Mouse (Mus musculus) testis, adult 2 months (tissue): ENCODE measurements around the gene Cdiptos. TPM values are rescaled to one million over a fixed set of nuclear protein-coding genes. Genes with fewer than 3 reads are reported as not detected.

Experiments
- H3K27ac ChIP-seq: fragments of 200-500 bp; 2 replicates; pipeline ENCODE4 v1.5.1; 2012; ENCODE audit warnings: low read depth, low read length; ENCODE audit not compliant: control insufficient read depth, insufficient read depth
- H3K27me3 ChIP-seq: fragments of 200-500 bp; 2 replicates; pipeline ENCODE4 v1.6.1; 2012; ENCODE audit warnings: mild to moderate bottlenecking, low read length, moderate library complexity; ENCODE audit not compliant: control insufficient read depth, insufficient read depth
- H3K36me3 ChIP-seq: fragments of 200-500 bp; 2 replicates; pipeline ENCODE4 v1.6.1; 2012; ENCODE audit warnings: mild to moderate bottlenecking, low read length; ENCODE audit not compliant: control insufficient read depth, insufficient read depth
- H3K4me1 ChIP-seq: fragments of 200-500 bp; 2 replicates; pipeline ENCODE4 v1.6.1; 2012; ENCODE audit warnings: low read length; ENCODE audit not compliant: control insufficient read depth, insufficient read depth
- H3K4me3 ChIP-seq: fragments of 200-500 bp; 2 replicates; pipeline ENCODE4 v1.5.1; 2012; ENCODE audit warnings: low read depth, mild to moderate bottlenecking, low read length, moderate library complexity, mixed read lengths; ENCODE audit not compliant: control insufficient read depth
- CTCF ChIP-seq: fragments of 200-500 bp; IDR thresholded peaks from 2 replicates; pipeline ENCODE4 v1.5.1; 2012; ENCODE audit warnings: low read depth, mild to moderate bottlenecking, inconsistent platforms, low read length, moderate library complexity; ENCODE audit not compliant: control insufficient read depth, insufficient read depth, insufficient replicate concordance
- POLR2A ChIP-seq: fragments of 200-500 bp; IDR thresholded peaks from 2 replicates; pipeline ENCODE4 v1.6.1; 2012; ENCODE audit warnings: low read depth, mild to moderate bottlenecking, inconsistent platforms, low read length, moderate library complexity; ENCODE audit not compliant: control insufficient read depth
- polyA plus RNA-seq: library from polyadenylated mRNA; depleted of rRNA; stranded (reverse); fragments of >200 nt; gene quantifications from 2 replicates; pipeline ENCODE4 v1.2.3, GENCODE M21; 2012

Cdiptos gene
- polyA plus RNA-seq, 1 experiment: 822 TPM

DNA sequence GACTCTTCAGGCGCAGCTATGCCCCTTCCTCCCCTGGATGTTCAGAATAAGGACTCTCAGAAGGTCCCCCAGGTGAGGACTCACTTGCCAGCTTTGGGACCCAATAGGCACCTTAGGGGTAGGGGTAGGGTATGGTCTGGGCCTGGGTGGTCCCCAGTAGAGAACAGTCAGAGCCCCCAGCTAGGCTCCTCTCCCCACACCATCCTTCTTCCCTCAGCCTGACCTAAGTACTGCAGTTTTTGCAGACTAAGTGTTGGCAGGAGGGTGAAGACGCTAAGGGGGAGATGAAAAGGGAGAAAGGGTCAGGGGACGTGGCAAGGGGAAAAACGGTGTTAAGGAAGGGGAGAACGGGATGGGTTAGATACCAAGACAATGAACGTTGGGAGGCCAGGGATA is 42.0 kb upstream of the Cdiptos start:
- Histone ChIP-seq H3K27ac (no peak overlapping the region), H3K36me3 (0 out of 2 replicates have a peak, but pooled peaks cover 1% of the 10 kb centered on the region), H3K4me3 (no peak overlapping the region), H3K4me1 (peaks cover 25% of the 10 kb centered on the region), H3K27me3 (no peaks in the 10 kb centered on the region)
- TF ChIP-seq POLR2A: no peak
- no peak for TF ChIP-seq CTCF

DNA sequence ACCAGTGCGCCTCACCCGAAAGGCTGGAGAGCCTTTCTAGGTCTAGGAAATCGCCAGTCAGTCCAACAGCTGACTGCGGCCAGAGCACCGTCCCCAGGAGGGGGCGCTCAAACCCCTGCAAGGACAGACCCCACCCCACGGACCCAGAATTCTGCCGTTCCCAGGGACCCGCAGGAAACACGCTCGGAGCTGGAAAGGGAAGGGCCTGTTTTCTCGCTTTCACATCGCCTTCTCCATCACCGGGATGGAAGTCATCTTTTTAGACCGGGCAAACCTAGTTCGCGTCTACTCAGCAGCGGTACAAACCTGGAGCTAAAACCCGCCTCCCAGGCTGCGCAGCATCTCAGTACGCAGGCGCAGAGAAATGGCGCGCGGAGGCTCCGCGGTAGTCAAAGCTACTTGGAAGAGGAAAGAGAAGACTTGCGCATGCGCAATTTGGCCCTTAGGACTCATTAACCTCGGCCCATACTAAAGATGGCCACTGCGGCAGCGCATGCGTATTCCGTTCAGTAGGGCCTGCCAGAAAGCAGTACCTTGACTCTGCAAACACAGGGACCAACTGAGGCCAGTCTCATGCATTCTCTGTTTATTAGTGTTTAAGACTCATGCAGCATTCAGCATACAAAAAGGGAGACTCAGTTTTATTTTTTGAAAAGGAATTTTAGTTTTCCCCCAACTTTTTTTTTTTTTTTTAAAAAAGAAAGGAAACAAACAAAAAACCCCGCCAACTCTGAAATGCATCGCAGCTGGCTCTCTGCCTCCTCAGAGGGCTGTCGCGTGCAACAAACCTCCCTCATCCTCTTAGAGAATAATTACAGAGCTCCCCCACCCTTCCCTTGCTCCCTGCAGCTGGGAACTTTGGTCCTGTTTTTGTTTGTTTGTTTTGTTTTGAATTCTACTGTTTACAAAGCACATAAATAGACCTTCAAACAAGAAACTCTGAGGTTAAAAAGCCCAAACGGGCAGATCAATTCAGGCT is 41.4 kb upstream of the Cdiptos start, which contains the start of gene Pagr1a:
Gene Pagr1a (minus strand): TSS at position 382 of the 979 bp plus-strand sequence.
- H3K36me3 ChIP-seq: 0 out of 2 replicates have a peak, but pooled peaks cover 1% of the 10 kb centered on the region

GRCm38 (mm10) chr7:127016486-127016938 is 40.6 kb upstream of the Cdiptos start:
- Histone ChIP-seq H3K36me3 (0 out of 2 replicates have a peak, but pooled peaks cover 1% of the 10 kb centered on the region), H3K27me3 (no peaks in the 10 kb centered on the region), H3K4me1 (peaks cover 21% of the 10 kb centered on the region), H3K27ac (peak overlapping the region; percentile 83), H3K4me3 (peak overlapping the region; percentile 87)
- TF ChIP-seq CTCF (no peak), POLR2A (no peak)

More for the DNA sequence above, 41.4 kb upstream of the Cdiptos start, which contains the start of gene Pagr1a:
- peak within 1 kb of the TSS; percentile 87 for H3K4me3 ChIP-seq
- peak within 1 kb of the TSS; percentile 83 for H3K27ac ChIP-seq
- TF ChIP-seq POLR2A (peak; percentile 83), CTCF (peak; percentile 68)
- peaks cover 22% of the 10 kb centered on the region for H3K4me1 ChIP-seq
- no peaks in the 10 kb centered on the region for H3K27me3 ChIP-seq

DNA sequence TGATC is 40.4 kb upstream of the Cdiptos start, which contains the start of gene Pagr1b:
Gene Pagr1b (minus strand): TSS at position 4 of the 5 bp plus-strand sequence.
- peaks cover 20% of the 10 kb centered on the region for H3K4me1 ChIP-seq
- H3K36me3 ChIP-seq: 0 out of 2 replicates have a peak, but pooled peaks cover 1% of the 10 kb centered on the region
- no peak for TF ChIP-seq CTCF
- no peak for TF ChIP-seq POLR2A

GRCm38 (mm10) chr7:127016081-127016480 is 40.2 kb upstream of the Cdiptos start:
- Histone ChIP-seq H3K36me3 (0 out of 2 replicates have a peak, but pooled peaks cover 1% of the 10 kb centered on the region), H3K27me3 (no peaks in the 10 kb centered on the region), H3K4me1 (peaks cover 19% of the 10 kb centered on the region)

More for the DNA sequence above, 40.4 kb upstream of the Cdiptos start, which contains the start of gene Pagr1b:
- no peaks in the 10 kb centered on the region for H3K27me3 ChIP-seq
- peak within 1 kb of the TSS; percentile 87 for H3K4me3 ChIP-seq
- H3K27ac ChIP-seq: peak within 1 kb of the TSS; percentile 83

DNA sequence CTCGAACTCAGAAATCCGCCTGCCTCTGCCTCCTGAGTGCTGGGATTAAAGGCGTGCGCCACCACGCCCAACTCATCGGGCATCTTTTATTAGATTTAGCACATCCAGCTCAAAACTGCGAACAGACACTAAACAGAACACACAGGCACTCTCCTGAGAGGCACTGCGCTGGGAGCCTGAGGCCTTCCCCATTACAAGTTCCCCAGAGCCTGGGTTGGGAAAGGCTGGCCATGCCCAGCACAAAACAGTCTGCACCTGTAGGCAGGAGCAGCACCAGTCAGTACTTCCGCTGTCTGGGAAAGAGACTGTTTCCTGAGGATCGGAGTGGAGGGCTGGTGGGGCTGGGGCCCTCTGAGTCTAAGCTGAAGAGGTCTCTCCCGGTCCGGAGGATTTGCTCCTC is 39.1 kb upstream of the Cdiptos start:
- TF ChIP-seq POLR2A (no peak), CTCF (no peak)
- H3K27ac ChIP-seq: no peak overlapping the region
- H3K27me3 ChIP-seq: no peaks in the 10 kb centered on the region
- no peak overlapping the region for H3K4me3 ChIP-seq
- peaks cover 10% of the 10 kb centered on the region for H3K4me1 ChIP-seq
- H3K36me3 ChIP-seq: 0 out of 2 replicates have a peak, but pooled peaks cover 1% of the 10 kb centered on the region

More at GRCm38 (mm10) chr7:127016081-127016480, 40.2 kb upstream of the Cdiptos start:
- no peak for TF ChIP-seq POLR2A
- Histone ChIP-seq H3K4me3 (peak overlapping the region; percentile 87), H3K27ac (peak overlapping the region; percentile 83)

- Histone ChIP-seq H3K27me3 (no peaks in the 10 kb centered on the region), H3K36me3 (0 out of 2 replicates have a peak, but pooled peaks cover 1% of the 10 kb centered on the region), H3K27ac (peak within 1 kb of the TSS; percentile 59), H3K4me1 (peaks cover 8% of the 10 kb centered on the region), H3K4me3 (peak within 1 kb of the TSS; percentile 83)
- no peak for TF ChIP-seq CTCF
Measured at GRCm38 (mm10) chr7:127014320-127014719, 38.4 kb upstream of the Cdiptos start, which contains the start of gene Mvp. Gene Mvp, minus strand, starts transcription at chr7:127014621.

DNA sequence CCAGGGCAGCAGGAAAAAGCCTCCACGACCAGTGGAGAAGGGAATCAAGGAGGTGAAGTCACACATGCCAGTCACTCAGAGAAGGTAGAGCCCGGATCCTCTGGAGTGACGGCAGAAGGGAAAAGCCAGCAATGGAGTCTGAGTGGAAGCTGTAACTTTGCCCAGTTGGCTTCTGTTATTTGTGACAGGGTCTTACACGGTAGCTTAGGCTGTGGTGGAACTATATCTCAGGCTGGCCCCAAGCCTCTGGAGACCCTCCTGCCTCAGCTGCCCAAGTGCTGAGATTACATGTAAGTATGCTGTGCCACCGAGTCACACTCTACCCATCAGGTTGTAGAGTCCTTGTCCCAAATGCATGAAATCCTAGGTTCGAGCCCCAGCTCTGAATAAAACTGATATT is 37.5 kb upstream of the Cdiptos start:
- Histone ChIP-seq H3K27me3 (no peaks in the 10 kb centered on the region), H3K4me3 (no peak overlapping the region), H3K27ac (no peak overlapping the region), H3K4me1 (peaks cover 11% of the 10 kb centered on the region), H3K36me3 (0 out of 2 replicates have a peak, but pooled peaks cover 1% of the 10 kb centered on the region)
- TF ChIP-seq CTCF (no peak), POLR2A (no peak)
